Mouse (Mus musculus): ENCODE results near the gene Ppfia2. TPM values are rescaled to one million over a fixed set of nuclear protein-coding genes. Genes with fewer than 3 reads are reported as not detected.

Ppfia2 gene
- total RNA-seq, 1 experiment from 2014 or later = not detected

DNA sequence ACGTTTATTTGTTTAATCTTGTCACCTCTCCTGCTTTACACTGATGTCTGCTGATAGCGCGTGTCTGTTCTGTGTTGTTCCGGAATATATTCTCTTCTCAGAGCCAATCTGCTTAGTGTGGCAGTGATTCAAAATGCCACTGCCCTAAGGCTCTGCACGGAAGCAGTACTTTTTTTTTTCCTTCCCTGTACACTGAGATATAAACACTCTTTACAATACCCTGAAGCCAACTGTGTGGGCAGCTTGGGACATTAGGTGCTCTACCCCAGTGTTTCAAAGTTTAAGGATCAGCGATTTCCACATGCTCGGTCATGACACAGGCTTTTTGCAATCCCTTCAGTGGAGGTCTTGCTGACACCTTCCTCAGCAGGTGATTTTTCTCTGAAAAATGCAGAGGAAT lies 163.8 kb downstream of the Ppfia2 start:
- ATAC-seq (ENCODE audit: extremely low read depth, insufficient number of reproducible peaks, low FRiP score, poor library complexity, severe bottlenecking) = no peak

DNA sequence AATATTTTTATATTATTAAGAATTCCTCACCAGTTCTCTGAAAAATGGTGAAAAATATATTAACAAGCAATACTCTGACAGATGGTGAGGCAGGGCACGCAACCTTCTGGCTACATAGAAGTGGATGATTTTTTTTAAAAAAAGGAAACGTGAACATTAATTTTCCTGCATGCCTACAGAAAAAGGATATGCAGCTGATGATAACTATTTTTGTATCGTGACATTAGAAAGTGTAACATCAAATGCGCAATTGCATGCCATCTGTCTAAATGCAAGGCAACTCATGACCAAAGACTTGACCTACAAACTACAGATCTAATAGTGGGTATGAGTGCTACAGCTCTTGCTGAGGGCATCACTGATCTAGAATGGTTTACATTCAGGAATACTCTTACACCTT lies 182.1 kb downstream of the Ppfia2 start:
- no peak for ATAC-seq (ENCODE audit: extremely low read depth, insufficient number of reproducible peaks, low FRiP score, poor library complexity, severe bottlenecking)

DNA sequence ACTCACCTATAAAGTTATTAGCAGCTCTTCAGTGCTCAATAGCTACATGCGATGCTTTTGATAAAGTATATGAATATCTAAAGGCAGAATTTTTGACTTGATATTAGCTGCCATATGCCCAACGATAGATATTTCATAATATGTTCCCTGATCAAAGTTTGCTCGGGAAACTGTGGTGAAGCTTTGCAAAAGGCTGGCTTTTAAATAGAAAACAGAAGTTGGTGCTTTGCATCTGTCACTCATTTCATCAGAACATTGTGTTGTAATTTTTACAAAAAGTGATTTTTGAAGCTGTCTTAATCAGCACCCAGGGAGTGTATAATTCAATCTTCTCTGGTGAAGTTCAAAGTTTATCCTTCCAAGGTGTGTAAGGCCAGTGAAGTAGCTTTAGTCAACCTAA lies 195.1 kb downstream of the Ppfia2 start:
- no peak for ATAC-seq (ENCODE audit: extremely low read depth, insufficient number of reproducible peaks, low FRiP score, poor library complexity, severe bottlenecking)

DNA sequence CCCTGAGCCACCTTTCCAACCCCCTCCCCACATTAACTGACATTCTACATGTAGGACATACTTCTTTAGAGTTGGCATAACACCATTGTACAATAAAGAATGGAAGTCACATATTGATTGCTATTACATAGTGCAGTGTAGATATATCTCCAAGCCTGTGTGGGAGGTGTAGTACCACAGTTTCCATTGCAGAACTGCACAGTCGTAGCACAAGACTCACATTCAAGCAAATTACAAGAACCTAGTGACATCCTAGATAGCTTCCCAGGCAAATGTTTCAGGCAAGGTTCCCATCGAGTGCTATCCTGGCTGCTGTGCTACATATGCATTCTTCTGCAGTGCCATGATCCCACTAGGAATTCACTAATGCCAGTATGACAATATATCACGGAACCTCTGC lies 200.0 kb downstream of the Ppfia2 start:
- ATAC-seq (ENCODE audit: extremely low read depth, insufficient number of reproducible peaks, low FRiP score, poor library complexity, severe bottlenecking) = no peak

DNA sequence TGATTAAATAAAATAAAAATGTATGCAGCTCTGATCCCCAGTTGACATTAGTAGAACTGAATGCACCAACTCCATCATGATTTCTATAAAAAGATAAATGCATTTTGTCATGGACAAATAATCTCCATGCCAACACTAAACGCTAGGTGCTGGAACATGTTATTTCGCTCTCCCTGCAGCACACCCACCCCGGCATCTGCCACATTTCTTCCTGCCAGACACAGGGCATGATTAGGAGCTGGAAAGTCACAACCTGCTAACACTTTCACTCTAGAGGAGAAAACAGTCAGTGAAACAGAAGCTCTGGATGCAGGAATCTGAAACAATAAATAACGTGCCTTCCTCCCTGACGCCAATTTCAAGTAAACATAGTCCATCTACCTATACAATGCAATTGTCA lies 211.3 kb downstream of the Ppfia2 start:
- ATAC-seq (ENCODE audit: extremely low read depth, insufficient number of reproducible peaks, low FRiP score, poor library complexity, severe bottlenecking) = no peak

DNA sequence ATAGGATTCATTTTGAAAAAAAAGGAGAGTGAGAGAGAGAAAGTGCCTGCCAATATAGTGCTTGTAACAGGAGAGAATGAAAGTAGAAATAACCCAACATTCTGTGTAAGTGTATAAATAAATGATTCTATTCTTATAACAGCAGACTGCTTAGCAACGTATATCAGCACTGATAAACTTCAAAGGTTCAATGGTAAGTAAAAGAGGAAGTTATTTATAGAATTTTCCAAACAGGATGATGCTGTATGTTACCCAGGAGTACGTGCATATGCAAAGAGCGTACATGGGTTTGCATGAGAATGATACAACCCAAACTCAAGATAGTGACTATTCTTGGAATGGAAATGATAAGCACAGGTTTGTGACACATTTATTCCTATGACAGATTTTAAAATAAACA lies 215.4 kb downstream of the Ppfia2 start:
- no peak for ATAC-seq (ENCODE audit: extremely low read depth, insufficient number of reproducible peaks, low FRiP score, poor library complexity, severe bottlenecking)

DNA sequence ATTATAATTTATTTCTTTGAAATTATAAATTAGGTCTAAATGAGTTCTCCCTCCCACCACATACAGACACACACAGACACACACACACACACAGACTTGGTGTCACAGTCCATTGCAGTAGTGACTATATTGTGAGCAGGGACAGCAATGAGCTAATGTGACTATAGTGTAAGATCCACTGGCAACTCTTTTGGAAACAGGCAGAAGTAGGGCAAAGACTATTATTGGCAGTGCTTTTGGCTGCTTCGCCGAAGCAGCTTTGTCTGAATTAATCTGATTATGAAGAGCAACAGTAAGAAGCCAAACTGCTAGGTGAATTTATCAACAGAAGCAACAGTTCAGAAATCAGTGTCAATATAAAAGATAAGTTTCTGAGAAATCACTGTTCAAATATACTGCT lies 249.8 kb downstream of the Ppfia2 start:
- ATAC-seq (ENCODE audit: extremely low read depth, insufficient number of reproducible peaks, low FRiP score, poor library complexity, severe bottlenecking) = no peak

DNA sequence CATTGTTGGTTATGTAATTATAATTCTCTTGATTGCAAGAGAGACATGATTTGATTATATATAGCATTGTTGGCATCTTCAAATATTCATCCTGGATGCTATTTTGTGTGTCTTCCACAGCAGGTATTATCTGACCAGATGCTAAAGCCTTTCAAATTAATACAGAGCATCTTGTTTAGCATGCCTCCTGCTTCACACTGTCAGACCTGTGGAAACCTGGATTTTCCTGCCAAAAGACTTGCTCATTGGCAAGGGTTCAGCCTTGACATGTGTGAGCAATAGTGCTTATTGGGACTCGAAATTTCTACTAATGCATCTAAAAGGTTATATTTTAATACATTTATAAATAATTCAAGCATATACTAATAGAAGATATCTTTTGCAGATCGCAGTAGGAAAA lies 262.1 kb downstream of the Ppfia2 start:
- no peak for ATAC-seq (ENCODE audit: extremely low read depth, insufficient number of reproducible peaks, low FRiP score, poor library complexity, severe bottlenecking)

DNA sequence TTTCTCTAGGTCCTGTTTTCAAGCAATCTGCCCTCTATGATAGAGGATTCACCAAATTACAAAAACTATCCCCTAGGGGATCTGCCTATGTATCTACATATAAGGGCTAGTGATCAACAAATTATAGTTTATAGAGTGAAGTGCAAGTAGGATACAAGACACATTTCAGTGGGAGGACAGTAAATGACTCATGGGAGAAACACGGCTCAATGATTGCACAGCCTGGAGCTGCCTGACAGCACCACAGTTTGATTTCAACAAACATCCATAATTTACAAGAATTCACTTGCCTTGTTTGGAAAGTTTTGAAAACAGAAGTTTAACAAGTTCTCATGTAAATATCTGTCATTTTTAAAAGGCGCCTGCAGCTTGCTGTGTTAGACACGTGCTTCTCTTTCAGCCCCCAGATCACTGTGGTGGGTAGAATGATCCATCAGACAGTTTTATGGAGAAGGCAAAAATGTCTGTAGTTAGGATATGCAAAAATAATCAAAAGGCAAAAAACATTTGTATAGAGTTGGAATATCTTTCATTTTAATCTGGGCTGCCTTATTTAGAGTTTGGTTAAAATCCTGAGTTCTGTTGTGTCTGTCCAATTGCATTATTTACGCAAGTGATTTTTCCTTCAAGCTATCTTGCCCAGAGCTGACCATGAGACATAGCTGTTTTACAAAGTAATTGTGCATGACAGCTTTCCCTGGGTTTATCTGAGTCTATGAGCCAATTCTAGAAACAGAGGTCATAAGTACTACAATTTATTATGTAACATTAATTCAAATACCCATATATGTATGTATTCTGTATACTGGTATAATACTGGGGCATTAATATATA lies 266.3 kb downstream of the Ppfia2 start:
- ATAC-seq (ENCODE audit: extremely low read depth, insufficient number of reproducible peaks, low FRiP score, poor library complexity, severe bottlenecking) = no peak

DNA sequence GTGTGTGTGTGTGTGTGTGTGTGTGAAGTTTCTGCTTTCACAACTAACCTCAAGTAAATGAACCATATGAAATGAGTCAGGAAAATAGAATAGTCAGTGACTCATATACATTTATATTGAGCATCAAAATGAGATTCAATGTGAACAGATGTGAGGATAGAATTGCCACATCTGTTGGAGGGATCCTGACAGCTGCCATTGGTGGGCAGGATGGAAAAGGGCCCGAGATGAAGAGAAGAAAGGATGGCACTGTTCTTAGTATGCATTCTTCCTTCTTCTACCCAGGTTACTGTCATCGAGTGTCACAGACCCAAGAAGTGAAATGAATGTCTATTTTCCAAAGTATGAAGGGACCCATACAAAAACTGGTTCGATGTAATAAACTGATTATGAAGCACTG lies 268.1 kb downstream of the Ppfia2 start:
- no peak for ATAC-seq (ENCODE audit: extremely low read depth, insufficient number of reproducible peaks, low FRiP score, poor library complexity, severe bottlenecking)

DNA sequence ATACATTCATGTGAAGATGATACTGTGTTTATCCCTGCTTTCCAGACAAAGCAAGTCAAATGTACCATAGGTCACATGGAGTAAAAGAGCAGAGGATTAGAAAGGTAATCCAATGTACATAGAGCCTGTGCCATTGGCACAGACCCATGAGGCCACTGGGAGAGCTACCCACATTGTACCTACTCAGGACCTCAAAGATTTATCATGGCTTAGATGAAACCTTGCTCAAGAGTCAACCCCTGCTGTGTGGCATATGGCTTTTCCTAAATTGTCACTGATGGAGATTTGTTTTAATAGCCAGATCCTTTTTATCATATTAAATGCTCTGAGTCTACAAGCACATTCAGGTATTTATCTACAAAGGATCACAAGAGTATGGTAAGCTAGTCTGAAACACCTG lies 274.8 kb downstream of the Ppfia2 start:
- ATAC-seq (ENCODE audit: extremely low read depth, insufficient number of reproducible peaks, low FRiP score, poor library complexity, severe bottlenecking) = no peak

DNA sequence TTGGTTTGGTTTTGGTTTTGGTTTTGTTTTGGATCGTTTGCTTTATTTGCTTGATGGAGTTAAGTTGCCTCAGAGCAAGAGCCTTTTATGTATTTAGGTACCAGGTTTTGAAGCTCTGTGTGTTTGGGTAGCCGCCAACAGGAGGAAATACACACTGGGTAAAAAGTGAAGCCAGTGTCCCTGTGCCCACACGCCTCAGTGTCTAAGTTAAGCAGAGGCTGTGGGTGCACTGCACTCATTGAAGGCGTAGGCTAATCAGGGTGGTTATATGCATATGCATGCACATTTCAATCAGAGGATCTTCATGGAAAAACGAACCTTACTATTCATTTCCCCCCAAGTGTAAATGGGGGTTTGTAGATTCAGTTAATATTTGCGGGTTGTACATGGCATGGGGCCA lies 290.9 kb downstream of the Ppfia2 start:
- ATAC-seq (ENCODE audit: extremely low read depth, insufficient number of reproducible peaks, low FRiP score, poor library complexity, severe bottlenecking) = no peak

DNA sequence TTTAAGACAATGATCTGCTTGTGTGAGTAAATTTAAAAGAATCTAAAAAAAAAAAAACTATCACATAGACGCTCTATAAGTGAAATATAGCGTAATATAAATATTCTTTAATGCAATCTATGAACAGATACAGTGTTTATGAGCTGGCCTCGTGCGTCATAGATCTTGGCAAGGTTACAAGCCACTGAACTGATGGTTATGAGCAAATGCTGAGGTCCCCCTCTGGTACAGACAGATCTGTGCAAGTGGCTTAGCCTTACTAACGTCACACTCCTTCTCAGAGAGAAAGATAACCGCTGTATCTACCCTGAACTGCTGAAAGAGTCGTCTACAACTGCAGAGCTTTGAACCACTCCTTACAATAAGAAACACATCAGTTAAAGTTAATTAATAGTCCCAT lies 293.6 kb downstream of the Ppfia2 start:
- no peak for ATAC-seq (ENCODE audit: extremely low read depth, insufficient number of reproducible peaks, low FRiP score, poor library complexity, severe bottlenecking)

DNA sequence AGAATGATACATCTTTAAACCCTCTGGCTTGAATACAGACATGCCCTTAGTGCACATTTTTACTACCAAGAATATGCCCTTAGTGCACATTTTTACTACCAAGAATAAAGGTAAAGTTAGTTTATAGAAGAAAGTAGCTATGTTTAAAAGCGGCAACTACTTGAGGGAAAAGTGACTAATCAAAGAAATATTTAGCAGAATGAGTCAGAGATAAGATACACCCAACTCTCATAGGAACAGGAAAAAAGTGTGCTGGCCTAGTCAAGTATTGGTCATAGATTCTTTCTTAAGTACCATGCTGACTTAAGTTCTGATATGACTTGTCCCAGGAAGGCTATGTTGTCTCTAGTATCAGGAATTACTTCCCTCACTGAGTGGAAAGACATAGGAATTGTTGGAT lies 305.4 kb downstream of the Ppfia2 start:
- no peak for ATAC-seq (ENCODE audit: extremely low read depth, insufficient number of reproducible peaks, low FRiP score, poor library complexity, severe bottlenecking)

DNA sequence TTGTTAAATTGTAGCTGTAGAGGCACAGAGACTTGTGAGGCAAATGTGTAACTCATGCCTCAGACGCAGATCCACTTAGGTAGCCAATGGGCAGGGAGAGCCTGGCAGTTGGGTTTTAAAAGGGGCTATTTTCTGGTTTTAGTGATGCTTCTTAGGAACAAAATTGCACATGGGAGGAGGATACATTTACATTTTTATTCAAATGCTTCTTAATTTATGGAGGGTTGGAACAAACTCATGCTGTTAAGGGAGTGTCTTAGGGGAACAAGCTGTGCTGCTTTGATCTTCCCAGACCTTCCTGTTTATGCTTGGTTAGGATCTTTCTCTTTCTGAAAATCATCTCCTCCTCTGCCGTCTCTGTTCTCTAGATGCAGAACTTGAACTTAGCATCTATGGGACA lies 345.3 kb downstream of the Ppfia2 start:
- no peak for ATAC-seq (ENCODE audit: extremely low read depth, insufficient number of reproducible peaks, low FRiP score, poor library complexity, severe bottlenecking)

DNA sequence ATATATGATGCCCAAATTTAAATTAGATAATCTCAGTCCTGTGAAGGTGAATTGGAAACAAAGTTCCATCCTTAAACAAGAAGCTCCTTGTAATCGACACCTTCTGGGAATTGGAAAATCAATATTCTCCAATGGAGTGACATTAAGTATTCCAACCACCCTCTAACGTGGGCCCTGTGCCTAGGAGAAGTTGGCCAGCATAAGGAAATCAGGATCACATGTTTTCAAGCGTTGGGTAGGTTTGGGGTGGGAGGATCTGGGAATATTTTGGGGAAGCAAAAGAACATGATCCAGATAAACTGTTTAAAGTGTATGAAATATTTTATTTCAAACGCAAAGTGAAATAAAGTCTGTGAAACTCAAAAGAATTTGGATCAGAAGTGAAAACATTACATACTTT lies 348.2 kb downstream of the Ppfia2 start:
- no peak for ATAC-seq (ENCODE audit: extremely low read depth, insufficient number of reproducible peaks, low FRiP score, poor library complexity, severe bottlenecking)

DNA sequence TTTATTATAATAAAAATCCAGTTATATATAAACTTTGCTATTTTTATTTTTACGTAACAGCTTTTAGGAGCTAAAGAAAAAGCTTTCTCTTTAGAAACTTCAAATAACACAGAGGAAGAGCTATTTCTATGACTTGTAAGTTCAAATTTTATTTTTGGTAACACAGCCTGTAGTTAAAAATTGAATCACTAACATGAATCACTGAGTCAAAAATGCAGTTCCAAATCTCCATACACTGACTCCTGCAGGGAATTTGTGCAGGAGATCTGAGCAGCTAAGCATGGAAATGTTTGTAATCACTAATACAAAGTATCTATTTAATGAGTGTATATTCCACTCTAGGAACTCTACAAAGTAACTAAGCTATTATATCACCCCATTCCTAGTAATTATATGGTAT lies 354.1 kb downstream of the Ppfia2 start:
- no peak for ATAC-seq (ENCODE audit: extremely low read depth, insufficient number of reproducible peaks, low FRiP score, poor library complexity, severe bottlenecking)

DNA sequence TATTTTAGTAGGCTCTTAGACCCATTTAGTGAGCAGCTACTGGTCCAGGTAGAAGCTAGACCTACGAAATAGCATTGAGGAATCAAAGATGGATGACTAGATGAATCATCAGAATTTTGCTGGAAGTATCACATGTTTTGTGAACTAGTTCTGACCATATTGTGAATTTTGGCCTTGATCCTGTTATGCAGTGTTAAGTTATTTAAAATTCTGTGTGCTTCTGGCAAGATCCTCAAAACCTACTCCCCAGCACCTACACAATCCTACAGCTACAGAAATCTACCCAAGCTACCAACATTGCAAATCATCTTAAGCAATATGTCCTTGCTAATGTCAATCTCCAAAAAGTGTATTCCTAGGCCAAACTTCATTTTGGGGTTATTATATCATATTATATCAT lies 368.3 kb downstream of the Ppfia2 start:
- ATAC-seq (ENCODE audit: extremely low read depth, insufficient number of reproducible peaks, low FRiP score, poor library complexity, severe bottlenecking) = no peak

DNA sequence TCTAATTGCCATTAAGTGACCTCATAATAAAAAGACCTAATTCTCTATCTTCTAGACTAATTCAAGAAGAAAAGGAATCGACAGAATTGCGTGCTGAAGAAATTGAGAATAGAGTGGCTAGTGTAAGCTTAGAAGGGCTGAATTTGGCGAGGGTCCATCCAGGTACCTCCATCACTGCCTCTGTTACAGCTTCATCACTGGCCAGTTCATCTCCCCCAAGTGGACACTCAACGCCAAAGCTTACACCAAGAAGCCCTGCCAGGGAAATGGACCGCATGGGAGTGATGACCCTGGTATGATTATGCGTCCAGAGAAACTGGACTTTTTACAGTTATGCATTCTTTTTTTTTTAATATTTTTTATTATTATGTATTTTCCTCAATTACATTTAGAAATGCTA lies 388.0 kb downstream of the Ppfia2 start:
- no peak for ATAC-seq (ENCODE audit: extremely low read depth, insufficient number of reproducible peaks, low FRiP score, poor library complexity, severe bottlenecking)

DNA sequence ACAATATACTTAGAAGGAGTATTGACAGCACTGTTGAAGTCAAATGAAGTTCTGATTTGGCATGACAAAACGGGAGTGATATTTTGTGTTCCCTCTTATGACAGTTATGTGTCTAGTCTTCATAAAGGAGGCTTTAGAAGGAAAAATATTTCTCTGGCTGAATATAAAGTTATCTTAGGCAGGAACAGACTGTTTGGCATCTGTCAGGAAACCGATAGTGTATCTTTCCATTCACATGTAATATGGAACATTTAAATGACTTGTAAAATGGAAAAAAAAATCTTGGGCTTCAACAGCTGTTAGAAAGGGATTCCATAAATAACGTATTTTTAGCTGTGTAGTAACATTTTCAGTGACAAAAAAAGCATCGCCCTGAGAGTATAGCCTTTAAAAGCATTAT lies 400.1 kb downstream of the Ppfia2 start:
- ATAC-seq (ENCODE audit: extremely low read depth, insufficient number of reproducible peaks, low FRiP score, poor library complexity, severe bottlenecking) = no peak

DNA sequence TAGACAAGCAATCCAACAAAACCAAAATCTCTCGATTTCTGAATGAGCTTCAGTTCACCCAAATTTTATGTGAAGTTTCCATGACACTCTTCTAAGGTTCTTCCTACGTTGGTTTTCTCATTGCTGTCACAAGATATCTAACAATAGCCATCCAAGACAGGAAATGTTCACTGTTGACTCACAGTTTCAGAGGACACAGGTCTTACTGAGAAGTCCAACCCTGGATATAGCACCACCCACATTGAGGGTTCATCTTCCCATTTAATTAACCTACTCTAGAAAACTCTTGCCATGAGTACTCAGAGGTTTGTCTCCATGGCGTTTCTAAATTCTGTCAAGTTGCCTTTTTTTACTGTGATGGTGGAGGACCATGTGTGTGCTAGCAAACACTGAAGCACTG lies 401.7 kb downstream of the Ppfia2 start:
- no peak for ATAC-seq (ENCODE audit: extremely low read depth, insufficient number of reproducible peaks, low FRiP score, poor library complexity, severe bottlenecking)

All from neutrophil, adult 5-6 weeks (primary cell).